ENCODE assay signal across 13 mouse cellular contexts in the genomic region with DNA sequence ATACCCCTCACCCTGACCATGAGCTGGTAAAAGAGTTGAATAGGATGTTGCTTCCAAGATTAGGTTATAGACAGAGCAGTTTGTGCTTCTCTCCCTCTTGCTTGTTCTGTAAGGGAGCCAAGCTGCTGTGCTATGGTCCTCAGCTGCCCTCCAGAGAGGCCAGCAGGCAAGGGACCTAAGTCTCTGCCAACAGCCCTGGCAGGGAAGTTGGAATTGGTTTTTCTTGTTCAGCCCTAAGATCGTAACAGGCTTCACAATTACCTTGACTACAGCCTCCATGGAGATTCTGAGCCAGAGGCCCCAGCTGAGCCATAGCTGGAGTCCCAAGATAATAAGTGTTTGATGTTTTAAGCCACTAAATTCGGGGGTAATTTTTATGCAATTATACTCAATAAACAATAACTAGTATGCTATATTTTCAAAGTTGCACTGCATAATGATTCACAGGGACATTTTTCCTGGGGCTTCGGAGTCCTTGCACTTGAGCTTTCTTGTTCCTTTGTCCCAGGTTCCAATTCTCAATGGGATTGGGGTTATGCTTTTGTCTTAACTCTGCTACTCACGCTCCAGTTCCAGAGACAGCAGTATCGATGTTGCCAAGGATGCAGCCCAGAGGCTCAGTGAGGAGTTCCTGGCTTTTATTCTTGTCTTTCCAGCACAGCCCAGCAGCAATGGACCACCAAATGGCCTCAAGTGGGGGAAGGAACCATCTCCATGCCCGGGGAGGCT.
A peak's percentile ranks its signal among the peaks of the same experiment; 100 is the strongest.
DNase-seq lines count a peak whose midpoint lies in the region; TF ChIP-seq lines count a peak whose summit lies in the region.
"Had no signal": no experiment of that assay in that cellular context is flagged by ENCODE, and none has a peak within 500 bp of the region (broad histone marks: within the 10 kb centered on the region; RNA-seq: fewer than 3 reads in every experiment).

No protein-coding gene starts in this region.

- no peak overlapping the region for H3K4me3 ChIP-seq in layer of hippocampus, adult 2 months
- H3K4me3 ChIP-seq: limb, embryonic 15.5 days; lung, embryonic 15.5 days had no signal

- peak overlapping the region; percentile 88 for H3K27ac ChIP-seq in layer of hippocampus, adult 2 months
- H3K27ac ChIP-seq: limb, embryonic 15.5 days; lung, embryonic 15.5 days had no signal

- no peak for TF ChIP-seq CTCF in layer of hippocampus, adult 2 months (conservative IDR thresholded peaks at IDR 0.05)

- peak; percentile 48 for DNase-seq in adrenal gland, postnatal 14 days
- DNase-seq in adrenal gland, adult 18-20 months (ENCODE audit: low spot score in 2 of 2), result no peak
- DNase-seq in layer of hippocampus, adult 2 months (ENCODE audit: low spot score in 2 of 2), result peak; percentile 49 to 61
- DNase-seq in layer of hippocampus, adult 18-20 months (ENCODE audit: low spot score in 2 of 2), result no peak
- peak; percentile 45 for DNase-seq in right cerebral cortex, postnatal 4 days
- no peak for DNase-seq in right cerebral cortex, postnatal 14 days
- DNase-seq in thymus, postnatal 36 days, result no peak
- DNase-seq in urinary bladder, postnatal 4 days (ENCODE audit: low spot score in 2 of 2), result no peak
- DNase-seq: embryo, embryonic 11 days; kidney, adult 8-10 months; retina, postnatal 1 day had no signal

Comparison
In these comparisons a context has a peak if more than half of its experiments do, and no peak if none do; other contexts are left out.
1. DNase-seq: peak in adrenal gland, postnatal 14 days (single experiment), layer of hippocampus, adult 2 months (2 of 2) and right cerebral cortex, postnatal 4 days (single experiment); none in adrenal gland, adult 18-20 months (0 of 2), layer of hippocampus, adult 18-20 months (0 of 2), right cerebral cortex, postnatal 14 days (single experiment), thymus, postnatal 36 days (0 of 2) and urinary bladder, postnatal 4 days (0 of 2).